Comparison of ENCODE assay signal across 22 mouse cellular contexts in genomic region chr13:73775786-73776185, GRCm38 (mm10). TPM values are rescaled to one million over a fixed set of nuclear protein-coding genes. Genes with fewer than 3 reads are reported as not detected.
DNase-seq lines count a peak whose midpoint lies in the region; ATAC-seq and TF ChIP-seq lines count a peak whose summit lies in the region.
"Had no signal": no experiment of that assay in that cellular context is flagged by ENCODE, and none has a peak within 500 bp of the region (broad histone marks: within the 10 kb centered on the region; RNA-seq: fewer than 3 reads in every experiment).

No protein-coding gene starts in this region.

- peak; percentile 27 for TF ChIP-seq CTCF in heart, adult 2 months (IDR thresholded peaks at IDR 0.05)

- H3K79me2 ChIP-seq in heart, adult 2 months (replicated peaks; ENCODE audit: control insufficient read depth, insufficient read depth, low read length) = 0 out of 2 replicates have a peak, but pooled peaks cover 4% of the 10 kb centered on the region

- intact Hi-C loops in heart, adult 2 months (cut with DNase I) = loop anchor here (2.0 kb wide), 1 partner anchor 23 kb away; no protein-coding TSS in a partner anchor
- intact Hi-C loops in heart, postnatal 36 days (cut with DNase I) = loop anchor here (2.0 kb wide), 1 partner anchor 43 kb away; the partner anchor contains the start of gene Slc12a7

- H3K4me3 ChIP-seq in heart, adult 2 months = no peak overlapping the region
- H3K4me3 ChIP-seq in heart, embryonic 15.5 days = no peak overlapping the region
- H3K4me3 ChIP-seq: forebrain, embryonic 10.5 days; hindbrain, embryonic 13.5 days; kidney, embryonic 15.5 days; limb, embryonic 13.5 days; megakaryocyte, embryonic 14.5 days; midbrain, embryonic 13.5 days had no signal

- WGBS in heart, adult 2 months = 53% methylated on average over 4 of the region's 4 CpGs
- 51% methylated on average over 4 of the region's 4 CpGs for WGBS in heart, embryonic 15.5 days

- H3K27ac ChIP-seq in heart, adult 2 months = peak overlapping the region; percentile 61
- H3K27ac ChIP-seq in heart, embryonic 15.5 days = peak overlapping the region; percentile 9; the same call in 1 of the 2 replicates
- H3K27ac ChIP-seq: forebrain, embryonic 10.5 days; hindbrain, embryonic 13.5 days; kidney, embryonic 15.5 days; limb, embryonic 13.5 days; liver, embryonic 14.5 days; midbrain, embryonic 13.5 days had no signal

- no peak for TF ChIP-seq POLR2A in heart, adult 2 months (IDR thresholded peaks at IDR 0.05; ENCODE audit: insufficient read depth, low read depth, low read length)

- no peak overlapping the region for H3K4me2 ChIP-seq in heart, embryonic 15.5 days
- H3K4me2 ChIP-seq: hindbrain, embryonic 13.5 days; kidney, embryonic 15.5 days; limb, embryonic 13.5 days; lung, embryonic 14.5 days; midbrain, embryonic 13.5 days had no signal

- H3K9ac ChIP-seq in heart, adult 2 months (ENCODE audit: low read depth, low read length) = no peak overlapping the region
- no peak overlapping the region for H3K9ac ChIP-seq in heart, embryonic 15.5 days
- H3K9ac ChIP-seq: hindbrain, embryonic 13.5 days; kidney, embryonic 15.5 days; limb, embryonic 13.5 days; liver, embryonic 14.5 days; lung, embryonic 14.5 days; midbrain, embryonic 13.5 days had no signal

- H3K36me3 ChIP-seq in heart, adult 2 months (ENCODE audit: control insufficient read depth, insufficient read depth, low read length) = peaks cover 18% of the 10 kb centered on the region
- no peaks in the 10 kb centered on the region for H3K36me3 ChIP-seq in heart, embryonic 15.5 days
- H3K36me3 ChIP-seq: hindbrain, embryonic 13.5 days; midbrain, embryonic 13.5 days had no signal

- H3K9me3 ChIP-seq in heart, embryonic 15.5 days (replicated peaks) = no peaks in the 10 kb centered on the region
- H3K9me3 ChIP-seq: forebrain, embryonic 10.5 days; hindbrain, embryonic 13.5 days; kidney, embryonic 15.5 days; limb, embryonic 13.5 days; midbrain, embryonic 13.5 days had no signal

- TF ChIP-seq EP300 in heart, adult 2 months (IDR thresholded peaks at IDR 0.05; ENCODE audit: insufficient read depth, low read depth, low read length) = no peak

- no peak for ATAC-seq in heart, embryonic 15.5 days (replicated peaks; ENCODE audit: insufficient number of reproducible peaks, insufficient read depth, low FRiP score, low read depth)
- no peak for ATAC-seq in monocyte, adult 5-6 weeks (replicated peaks; ENCODE audit: insufficient number of reproducible peaks, low FRiP score, low TSS enrichment, poor library complexity, severe bottlenecking)
- ATAC-seq: forebrain, embryonic 16.5 days; midbrain, embryonic 13.5 days had no signal

- DNase-seq in adrenal gland, postnatal 10 days = peak; percentile 39
- DNase-seq in adrenal gland, adult 18-20 months (ENCODE audit: low spot score in 2 of 2) = no peak
- peak in 1 of 2 experiments; percentile 60 for DNase-seq in heart, adult 2 months
- no peak for DNase-seq in heart, postnatal 36 days
- DNase-seq in adrenal gland, postnatal 25 days = peak; percentile 26
- DNase-seq in kidney, adult 18-20 months = no peak
- DNase-seq: cerebellum, adult 8-10 months; gastrocnemius, postnatal 36 days; layer of hippocampus, postnatal 36 days; lung, embryonic 14.5 days; lung, postnatal 36 days; spleen, adult 18-20 months had no signal

- peaks cover 33% of the 10 kb centered on the region for H3K4me1 ChIP-seq in heart, adult 2 months (ENCODE audit: control insufficient read depth, insufficient read depth, low read length)
- H3K4me1 ChIP-seq in heart, embryonic 15.5 days (replicated peaks) = peaks cover 68% of the 10 kb centered on the region
- H3K4me1 ChIP-seq: midbrain, embryonic 13.5 days had no signal

- H3K27me3 ChIP-seq in heart, adult 2 months (ENCODE audit: control insufficient read depth, insufficient read depth, low read length) = no peaks in the 10 kb centered on the region
- H3K27me3 ChIP-seq in heart, embryonic 15.5 days = no peaks in the 10 kb centered on the region
- H3K27me3 ChIP-seq: hindbrain, embryonic 13.5 days; kidney, embryonic 15.5 days; limb, embryonic 13.5 days; midbrain, embryonic 13.5 days had no signal

RNA-seq across cellular contexts. Expression of gene Slc12a7, which starts 42.9 kb away (rescaled TPM):
- 10 to 100 TPM; 33.1 to 43.1 TPM for total RNA-seq in adrenal gland, postnatal 10 days (2021)
- total RNA-seq in adrenal gland, adult 18-20 months (2021) = 10 to 100 TPM; 33.1 to 38.4 TPM
- 100 to 1,000 TPM; 177 to 190 TPM for total RNA-seq in heart, adult 2 months (2021)
- 154 and 215 TPM in 2 replicates for polyA plus RNA-seq in heart, adult 2 months (2012; rRNA removed)
- total RNA-seq in heart, postnatal 36 days (2021) = 100 to 1,000 TPM; 163 to 167 TPM
- 40.0 and 48.2 TPM in 2 replicates for total RNA-seq in adrenal gland, postnatal 25 days (2021)
- polyA plus RNA-seq in heart, embryonic 15.5 days (2015; fragmentation: Nextera tagmentation; extraction: Ambion mirVana) = 37.1 and 37.7 TPM in 2 replicates
- 13.8 to 45.3 TPM (median 22.3 TPM) in 3 replicates for total RNA-seq in monocyte, adult 5-6 weeks (2017)

Comparison
In these comparisons a context has a peak if more than half of its experiments do, and no peak if none do; other contexts are left out.
1. DNase-seq: peak in adrenal gland, postnatal 10 days (single experiment) and adrenal gland, postnatal 25 days (single experiment); none in adrenal gland, adult 18-20 months (0 of 2), heart, postnatal 36 days (0 of 2) and kidney, adult 18-20 months (single experiment).